Mouse (Mus musculus) MEL-GATA-1-ER (cell line): ENCODE results near the gene Tpsab1.
A peak's percentile ranks its signal among the peaks of the same experiment; 100 is the strongest.

ENCODE experiments used
- DNase-seq: peaks from one replicate; pipeline ENCODE4 v3.0.0-alpha.2; 2012; ENCODE audit warnings: low read depth; ENCODE audit errors: extremely low read depth

Gene Tpsab1

DNA sequence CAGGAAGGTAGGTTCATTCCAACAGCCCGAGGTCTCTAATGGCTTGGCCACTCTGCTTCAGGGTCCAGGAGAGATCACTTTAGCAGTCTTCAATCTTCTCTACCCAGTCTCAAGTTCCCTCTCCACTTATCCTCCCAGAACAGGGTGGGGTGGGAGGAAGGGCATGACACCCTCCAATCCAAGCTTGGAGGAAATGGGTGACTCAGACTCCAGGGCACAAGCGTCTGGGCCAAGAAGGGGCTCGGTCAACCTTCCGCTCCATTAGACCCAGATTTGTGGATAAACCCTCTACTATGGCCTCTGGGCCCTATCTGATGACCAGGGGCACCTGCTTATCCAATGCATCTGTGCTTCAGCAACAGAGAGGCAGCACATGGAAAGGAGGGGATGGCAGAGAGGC lies at the start of gene Tpsab1:
Gene Tpsab1, minus strand, starts transcription at position 101 of the 400 bp plus-strand sequence.
- DNase-seq = no peak

DNA sequence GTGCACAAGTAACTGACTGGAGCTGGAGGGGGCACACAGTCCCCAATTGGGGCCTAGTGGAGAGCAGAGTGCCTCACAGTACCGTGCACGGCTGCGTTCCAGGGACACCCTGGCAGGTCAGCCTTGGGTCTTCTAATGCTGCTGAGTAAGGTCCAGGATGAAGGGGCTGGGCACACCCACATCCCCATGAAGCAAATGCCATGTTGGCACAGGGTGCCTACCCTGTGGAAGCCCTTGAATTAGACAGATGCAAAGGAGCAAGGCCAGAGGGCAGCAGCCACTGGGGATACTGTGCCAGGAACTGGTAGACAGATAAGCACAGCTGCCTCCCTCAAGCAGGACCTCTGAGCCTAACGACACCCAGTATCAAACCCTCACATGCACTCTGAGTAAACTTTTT lies 49.2 kb upstream of the Tpsab1 start:
- DNase-seq = no peak

DNA sequence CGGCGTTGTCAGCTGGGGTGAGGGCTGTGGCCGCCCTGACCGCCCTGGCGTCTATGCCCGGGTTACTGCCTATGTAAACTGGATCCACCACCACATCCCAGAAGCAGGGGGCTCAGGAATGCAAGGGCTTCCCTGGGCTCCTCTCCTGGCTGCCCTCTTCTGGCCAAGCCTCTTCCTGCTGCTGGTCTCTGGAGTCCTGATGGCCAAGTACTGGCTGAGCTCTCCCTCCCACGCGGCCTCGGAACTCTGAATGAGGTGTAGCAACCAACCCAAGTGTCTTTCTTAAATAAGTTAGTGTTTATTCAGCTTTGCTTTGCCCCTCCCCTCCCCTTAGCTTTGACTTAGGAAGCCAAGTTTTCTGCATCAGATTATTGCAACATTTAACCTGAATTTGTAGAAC lies 28.6 kb upstream of the Tpsab1 start:
- no peak for DNase-seq

DNA sequence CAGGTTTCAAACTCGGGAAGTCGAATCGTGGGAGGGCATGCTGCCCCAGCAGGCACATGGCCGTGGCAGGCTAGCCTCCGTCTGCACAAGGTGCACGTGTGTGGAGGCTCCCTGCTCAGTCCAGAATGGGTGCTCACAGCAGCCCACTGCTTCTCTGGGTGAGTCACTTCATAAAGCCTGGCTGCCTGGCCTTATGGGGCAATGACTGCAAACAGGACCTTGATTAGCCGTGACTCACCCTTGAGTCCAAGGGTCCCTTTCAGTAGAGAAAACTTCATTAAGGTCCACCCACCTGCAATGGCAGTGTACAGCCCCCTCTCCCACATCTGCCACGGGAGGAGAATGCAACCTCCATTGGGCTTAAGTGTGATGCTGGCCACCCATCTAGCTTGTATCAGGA lies 27.1 kb upstream of the Tpsab1 start:
- DNase-seq = no peak

- no peak for DNase-seq
Observed at GRCm38 (mm10) chr17:25368973-25369372, 23.6 kb upstream of the Tpsab1 start, which contains the start of gene Tpsg1. Tpsg1 (plus strand) TSS chr17:25369273.

DNA sequence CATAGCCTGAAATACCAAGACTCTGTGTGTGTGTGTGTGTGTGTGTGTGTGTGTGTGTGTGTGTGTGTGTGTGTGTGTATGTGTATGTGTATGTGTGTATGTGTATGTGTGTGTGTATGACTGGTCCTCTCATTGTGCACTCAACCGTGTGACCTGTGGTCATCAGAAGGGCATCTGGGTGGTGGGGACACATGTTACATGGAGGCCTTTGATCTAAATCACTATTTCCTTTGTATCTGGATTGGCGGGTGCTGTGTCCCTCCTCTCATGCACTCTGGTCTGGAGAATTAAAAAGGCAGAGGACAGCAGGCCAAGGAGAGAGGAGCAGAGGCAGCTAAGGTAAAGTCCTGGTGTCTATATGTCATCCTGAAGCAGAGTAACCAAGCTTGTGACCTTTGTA lies 20.6 kb upstream of the Tpsab1 start, which contains the start of gene Tpsb2:
Gene Tpsb2, plus strand, starts transcription at position 301 of the 400 bp plus-strand sequence.
- no peak for DNase-seq

- peak; percentile 6 for DNase-seq
Observed at GRCm38 (mm10) chr17:25363726-25364125, 18.4 kb upstream of the Tpsab1 start.

DNA sequence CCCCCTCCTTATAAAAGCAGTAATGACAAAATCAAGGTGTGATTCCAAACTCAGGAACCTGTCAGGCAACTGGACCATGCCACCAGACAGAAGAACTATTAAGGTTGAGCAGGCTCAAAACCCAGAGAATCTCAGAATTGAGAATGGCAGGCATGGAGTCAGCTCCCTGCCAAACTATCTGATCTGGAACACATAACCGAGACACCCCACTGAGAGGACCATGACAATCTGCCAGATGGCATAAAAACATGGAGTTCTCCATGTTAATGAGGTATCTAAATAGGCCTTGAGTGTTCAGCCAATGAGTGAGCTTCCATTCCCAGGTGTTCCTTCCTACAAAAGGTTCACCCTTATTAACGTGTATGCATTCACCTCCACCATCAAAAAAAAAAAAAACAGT lies 15.9 kb upstream of the Tpsab1 start:
- DNase-seq = no peak

DNA sequence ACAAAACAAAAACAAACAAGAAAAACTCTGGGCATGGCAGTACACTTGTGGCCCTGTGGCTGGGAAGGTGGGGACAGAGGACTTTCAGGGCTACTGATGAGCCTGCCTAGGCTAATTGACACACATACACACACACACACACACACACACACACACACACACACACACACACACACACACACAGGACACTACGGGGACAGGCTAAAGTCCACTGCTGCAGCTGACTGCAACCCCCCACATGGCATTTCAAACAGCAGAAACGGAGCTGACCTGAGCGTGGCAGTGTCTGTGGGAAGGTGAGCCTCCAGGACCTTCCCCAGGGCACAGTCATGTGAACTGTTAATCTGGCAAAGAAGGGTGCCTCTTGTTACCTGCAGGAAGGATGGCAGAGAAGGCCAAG lies 3.9 kb downstream of the Tpsab1 start:
- DNase-seq = no peak

DNA sequence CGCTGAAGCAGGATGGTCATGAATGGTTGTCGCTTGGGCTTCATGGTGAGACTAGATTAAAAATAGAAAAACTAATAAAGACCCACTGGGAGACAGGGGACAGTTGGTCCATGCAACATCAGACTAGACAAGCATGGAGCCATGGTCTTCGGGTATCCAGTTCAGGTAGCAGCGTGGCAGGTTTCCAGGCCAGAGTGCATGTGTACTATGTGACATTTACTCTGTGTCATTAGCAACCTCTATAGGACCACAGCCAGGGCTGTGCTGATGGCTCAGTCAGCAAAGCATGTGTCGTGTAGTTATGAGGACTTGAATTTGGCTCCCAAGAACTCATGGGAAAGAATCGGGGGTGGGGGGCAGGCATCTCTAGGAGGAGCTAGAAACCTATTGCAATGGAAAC lies 5.4 kb downstream of the Tpsab1 start:
- DNase-seq = no peak

DNA sequence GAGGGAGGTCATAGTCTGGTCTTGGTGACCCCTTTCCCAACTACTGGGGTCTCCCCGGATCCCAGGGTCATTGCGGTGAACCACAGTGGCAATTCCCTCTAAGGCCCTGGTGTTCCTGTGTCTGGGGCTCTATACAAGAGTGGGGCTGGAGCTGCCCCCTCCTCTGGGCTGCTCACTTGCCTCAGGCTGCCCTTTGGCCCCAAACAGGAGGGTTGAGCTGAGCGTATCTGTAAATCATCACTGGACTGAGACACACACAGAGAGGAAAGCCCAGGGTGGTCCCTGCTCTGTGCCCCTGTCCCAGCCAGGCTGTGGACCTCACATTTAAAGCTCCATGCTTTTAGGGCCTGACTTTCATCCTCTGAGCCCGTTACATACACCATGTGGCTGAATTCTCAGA lies 7.1 kb downstream of the Tpsab1 start:
- DNase-seq = no peak

DNA sequence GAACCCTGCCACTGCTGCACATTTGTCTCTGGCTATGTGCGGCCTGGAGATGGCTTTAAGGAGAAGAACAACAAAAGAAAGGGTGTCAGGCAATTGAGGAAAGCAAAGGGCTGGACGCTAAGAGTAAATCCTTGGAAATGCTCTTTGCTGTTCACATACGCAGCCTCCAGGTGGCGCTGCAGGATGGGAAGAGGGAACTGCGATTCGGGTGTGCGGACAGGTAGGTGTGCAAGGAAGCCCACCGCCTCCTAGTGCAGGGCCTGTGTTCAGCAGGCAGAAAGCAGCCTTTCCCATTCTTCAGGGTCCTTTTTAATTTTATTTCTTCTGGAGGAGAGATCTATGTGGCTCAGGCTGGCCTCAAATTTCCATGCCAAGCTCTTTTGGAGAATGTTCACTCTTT lies 11.4 kb downstream of the Tpsab1 start:
- DNase-seq = no peak

- no peak for DNase-seq
Observed at GRCm38 (mm10) chr17:25332321-25332720, 13.0 kb downstream of the Tpsab1 start.

DNA sequence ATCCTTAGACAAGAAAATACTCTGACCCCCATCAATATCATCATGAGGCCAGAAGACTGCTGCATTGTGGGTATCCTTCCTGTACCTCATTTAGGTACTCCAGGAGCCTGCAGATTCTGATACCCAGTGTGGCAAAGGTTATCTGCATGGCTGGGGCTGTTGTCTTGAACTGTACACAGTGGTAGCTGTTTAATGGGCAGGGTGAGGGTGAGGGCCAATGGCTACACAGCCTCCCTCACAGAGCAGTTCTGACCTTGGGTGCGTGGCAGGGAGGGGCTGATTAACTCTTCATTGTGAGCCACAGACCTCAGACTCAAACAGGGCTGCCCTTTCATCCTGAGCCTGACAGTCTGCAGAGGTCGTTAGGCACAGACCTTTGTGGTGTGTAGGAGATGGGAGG lies 22.4 kb downstream of the Tpsab1 start:
- no peak for DNase-seq

GRCm38 (mm10) chr17:25320819-25321218 lies 24.5 kb downstream of the Tpsab1 start:
- DNase-seq = no peak

DNA sequence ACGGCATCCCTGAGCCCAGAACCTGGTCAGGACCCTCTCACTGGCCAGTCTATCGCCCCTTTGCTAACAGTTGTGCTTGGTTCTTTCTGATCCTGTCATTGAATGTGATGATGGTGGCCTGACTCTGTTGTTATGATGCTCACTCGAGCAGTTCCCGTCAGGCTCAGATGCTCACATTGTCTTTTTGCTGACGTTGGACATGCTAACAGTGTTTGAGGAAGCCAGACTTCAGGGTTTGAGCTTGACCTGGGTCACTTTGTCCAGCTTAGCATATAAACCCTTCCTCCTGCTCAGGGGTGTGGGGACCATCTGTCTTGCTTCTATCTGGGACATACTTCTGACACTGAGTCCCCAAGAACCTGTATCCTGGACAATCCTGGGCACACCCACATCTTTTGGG lies 27.0 kb downstream of the Tpsab1 start, which contains the start of gene Prss29:
Gene Prss29, plus strand, starts transcription at position 301 of the 400 bp plus-strand sequence.
- no peak for DNase-seq

DNA sequence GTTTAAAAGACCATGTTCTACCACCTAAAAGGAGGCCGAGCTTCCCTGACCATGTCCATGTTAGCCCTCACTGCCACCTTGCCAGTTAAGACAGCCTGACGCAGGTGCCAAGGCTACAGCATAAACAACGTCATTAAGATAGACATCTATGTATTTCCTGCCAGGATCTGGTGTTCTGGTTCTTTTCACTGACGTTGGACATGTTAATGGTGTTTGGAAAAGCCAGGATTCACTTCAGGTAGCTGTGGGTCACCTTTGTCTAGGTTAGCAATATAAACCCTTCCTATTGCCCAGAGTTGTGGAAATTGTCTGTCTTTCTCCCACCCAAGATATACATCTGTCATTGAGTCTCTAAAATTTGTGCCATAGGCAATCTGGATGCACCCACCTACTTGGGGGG lies 37.0 kb downstream of the Tpsab1 start, which contains the start of gene Prss28:
Gene Prss28, plus strand, starts transcription at position 301 of the 400 bp plus-strand sequence.
- no peak for DNase-seq

DNA sequence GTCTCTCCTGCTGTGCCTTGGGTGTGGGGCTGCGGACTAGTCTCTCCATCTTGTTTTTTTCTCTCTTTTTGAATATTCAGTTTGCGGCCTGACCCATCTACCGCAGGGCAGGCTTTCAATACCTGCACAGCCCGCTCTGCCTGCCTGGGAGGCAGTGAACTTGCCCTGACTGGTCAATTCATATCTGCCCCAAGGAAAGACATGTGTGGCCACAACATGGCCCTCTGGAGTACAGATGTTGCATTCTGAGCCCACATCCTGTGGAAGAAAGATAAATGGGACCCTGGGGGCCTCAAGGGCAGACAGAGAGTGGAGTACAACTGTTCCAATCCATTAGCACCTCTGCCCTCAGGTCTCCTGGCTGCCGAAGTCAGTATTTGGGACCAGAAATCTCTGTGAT lies 47.3 kb downstream of the Tpsab1 start, which contains the start of gene Prss34:
Gene Prss34, plus strand, starts transcription at position 301 of the 400 bp plus-strand sequence.
- DNase-seq = no peak

GRCm38 (mm10) chr17:25294111-25294510 lies 51.3 kb downstream of the Tpsab1 start:
- no peak for DNase-seq

DNA sequence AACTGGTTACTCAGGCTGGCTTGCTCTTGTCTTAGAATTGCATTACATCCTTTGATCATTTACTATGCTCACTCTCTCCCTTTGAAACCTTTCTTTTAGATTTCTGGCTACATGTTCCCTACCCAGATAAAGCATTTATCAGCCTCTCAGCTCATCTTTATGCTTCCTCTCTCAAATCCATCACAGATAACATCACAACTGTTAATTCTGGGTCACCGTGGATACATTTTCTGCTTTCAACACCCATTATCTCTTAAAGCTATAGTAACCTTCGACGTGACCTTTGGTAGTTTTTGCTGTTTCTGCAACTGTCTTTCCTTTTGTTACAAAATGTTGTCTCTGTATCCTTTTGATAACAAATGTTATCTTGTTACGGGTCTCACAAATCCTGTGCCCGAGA lies 51.9 kb downstream of the Tpsab1 start:
- DNase-seq = no peak
